Mouse (Mus musculus) MEL (cell line): ENCODE data around the gene Hoxd1. TPM values are rescaled to one million over a fixed set of nuclear protein-coding genes. Genes with fewer than 3 reads are reported as not detected.

Experiments
- DNase-seq: peaks from one replicate; pipeline ENCODE4 v3.0.0; 2011; ENCODE audit warnings: low read depth, low spot score
- H3K27ac ChIP-seq: 2 replicates; pipeline ENCODE4 v1.5.1; 2012; ENCODE audit warnings: low read depth, mild to moderate bottlenecking, control low read depth, low read length, moderate library complexity; ENCODE audit not compliant: control insufficient read depth
- H3K27me3 ChIP-seq, 2 experiments: fragments of 150-350 bp in 1 of 2; sonication (generic) in 1 of 2; 2 replicates each; pipeline ENCODE4 v1.6.1; 2012; ENCODE audit warnings: low read length in 2 of 2, mild to moderate bottlenecking in 2 of 2, improper control_type of control experiment in 1 of 2, moderate library complexity in 1 of 2; ENCODE audit not compliant: insufficient read depth in 2 of 2, control insufficient read depth in 1 of 2
- H3K36me3 ChIP-seq, 2 experiments: 2 replicates each; pipeline ENCODE4 v1.6.1; 2012 to 2014; ENCODE audit warnings: low read length in 2 of 2, improper control_type of control experiment in 1 of 2, inconsistent platforms in 1 of 2, mild to moderate bottlenecking in 1 of 2; ENCODE audit not compliant: insufficient read depth in 2 of 2, control insufficient read depth in 1 of 2
- H3K4me1 ChIP-seq, 2 experiments: fragments of 150-350 bp in 1 of 2; sonication (generic) in 1 of 2; 2 replicates each; pipeline ENCODE4 v1.6.1; 2012; ENCODE audit warnings: low read length in 2 of 2, improper control_type of control experiment in 1 of 2, mild to moderate bottlenecking in 1 of 2; ENCODE audit not compliant: insufficient read depth in 2 of 2, control insufficient read depth in 1 of 2
- H3K4me3 ChIP-seq, 2 experiments: fragments of 150-350 bp in 1 of 2; sonication (generic) in 1 of 2; 2 replicates each; pipeline ENCODE4 v1.5.1; 2012; ENCODE audit warnings: low read depth in 2 of 2, low read length in 2 of 2, mild to moderate bottlenecking in 2 of 2, moderate library complexity in 2 of 2, control low read depth in 1 of 2, improper control_type of control experiment in 1 of 2; ENCODE audit not compliant: control insufficient read depth in 1 of 2, insufficient read depth in 1 of 2
- H3K79me2 ChIP-seq: 2 replicates; pipeline ENCODE4 v1.6.1; 2012; ENCODE audit warnings: mild to moderate bottlenecking, low read length, moderate library complexity; ENCODE audit not compliant: control insufficient read depth, poor library complexity, insufficient read depth
- H3K9ac ChIP-seq: 2 replicates; pipeline ENCODE4 v1.6.1; 2012; ENCODE audit warnings: low read depth, mild to moderate bottlenecking, control low read depth, low read length, moderate library complexity; ENCODE audit not compliant: control insufficient read depth, poor library complexity, severe bottlenecking
- H3K9me3 ChIP-seq: fragments of 150-350 bp; sonication (generic); replicated peaks from 2 replicates; pipeline ENCODE4 v1.6.1; 2012; ENCODE audit warnings: mild to moderate bottlenecking, low read length, improper control_type of control experiment, moderate library complexity; ENCODE audit not compliant: insufficient read depth
- BHLHE40 ChIP-seq: IDR thresholded peaks from 2 replicates; pipeline ENCODE4 v1.6.1; 2012; ENCODE audit warnings: low read depth, mild to moderate bottlenecking, inconsistent platforms, low read length, improper control_type of control experiment, borderline replicate concordance
- CHD2 ChIP-seq: IDR thresholded peaks from 2 replicates; pipeline ENCODE4 v1.6.1; 2011; ENCODE audit warnings: low read length, improper control_type of control experiment
- CTCF ChIP-seq, 3 experiments: IDR thresholded peaks in 2 of 3; conservative IDR thresholded peaks in 1 of 3; 2 replicates each; pipeline ENCODE4 v1.5.1; 2011 to 2012; ENCODE audit warnings: low read length in 3 of 3, low read depth in 2 of 3, mild to moderate bottlenecking in 2 of 3, improper control_type of control experiment in 1 of 3, inconsistent platforms in 1 of 3, mixed read lengths in 1 of 3, moderate library complexity in 1 of 3; ENCODE audit not compliant: control insufficient read depth in 1 of 3, insufficient read depth in 1 of 3, poor library complexity in 1 of 3, severe bottlenecking in 1 of 3
- E2F4 ChIP-seq: IDR thresholded peaks from 2 replicates; pipeline ENCODE4 v1.6.1; 2011; ENCODE audit warnings: low read depth, low read length, improper control_type of control experiment, borderline replicate concordance
- ELF1 ChIP-seq: IDR thresholded peaks from 2 replicates; pipeline ENCODE4 v1.6.1; 2014; ENCODE audit warnings: low read depth, mild to moderate bottlenecking, inconsistent platforms, low read length, improper control_type of control experiment, moderate library complexity
- EP300 ChIP-seq, 2 experiments: IDR thresholded peaks; 2 replicates each; pipeline ENCODE4 v1.6.1; 2011; ENCODE audit warnings: improper control_type of control experiment in 2 of 2, low read length in 2 of 2, low read depth in 1 of 2, mild to moderate bottlenecking in 1 of 2
- ETS1 ChIP-seq: IDR thresholded peaks from 2 replicates; pipeline ENCODE4 v1.6.1; 2012; ENCODE audit warnings: low read depth, mild to moderate bottlenecking, inconsistent platforms, low read length, improper control_type of control experiment, moderate library complexity
- GATA1 ChIP-seq: IDR thresholded peaks from 2 replicates; pipeline ENCODE4 v1.6.1; 2011; ENCODE audit warnings: low read depth, low read length, improper control_type of control experiment
- JUND ChIP-seq: IDR thresholded peaks from 2 replicates; pipeline ENCODE4 v1.6.1; 2011; ENCODE audit warnings: low read depth, mild to moderate bottlenecking, improper control_type of control experiment, low read length
- MAZ ChIP-seq: IDR thresholded peaks from 2 replicates; pipeline ENCODE4 v1.6.1; 2012; ENCODE audit warnings: low read depth, mild to moderate bottlenecking, inconsistent platforms, low read length, improper control_type of control experiment
- MEF2A ChIP-seq: IDR thresholded peaks from 2 replicates; pipeline ENCODE4 v1.6.1; 2014; ENCODE audit warnings: low read depth, mild to moderate bottlenecking, inconsistent platforms, low read length, improper control_type of control experiment; ENCODE audit not compliant: poor library complexity, insufficient replicate concordance, severe bottlenecking; ENCODE audit errors: extremely low read depth
- MXI1 ChIP-seq: IDR thresholded peaks from 2 replicates; pipeline ENCODE4 v1.6.1; 2011; ENCODE audit warnings: mild to moderate bottlenecking, low read depth, low read length, improper control_type of control experiment
- MYB ChIP-seq: IDR thresholded peaks from 2 replicates; pipeline ENCODE4 v1.6.1; 2011; ENCODE audit warnings: mild to moderate bottlenecking, low read depth, low read length, improper control_type of control experiment
- NRF1 ChIP-seq: IDR thresholded peaks from 2 replicates; pipeline ENCODE4 v1.6.1; 2014; ENCODE audit warnings: low read depth, mild to moderate bottlenecking, inconsistent platforms, low read length, improper control_type of control experiment, moderate library complexity; ENCODE audit not compliant: poor library complexity, insufficient read depth, severe bottlenecking
- RAD21 ChIP-seq: IDR thresholded peaks from 2 replicates; pipeline ENCODE4 v1.6.1; 2011; ENCODE audit warnings: mild to moderate bottlenecking, low read depth, low read length, improper control_type of control experiment
- RCOR1 ChIP-seq: IDR thresholded peaks from 2 replicates; pipeline ENCODE4 v1.6.1; 2012; ENCODE audit warnings: low read depth, mild to moderate bottlenecking, inconsistent platforms, low read length, improper control_type of control experiment
- SIN3A ChIP-seq: IDR thresholded peaks from 2 replicates; pipeline ENCODE4 v1.6.1; 2012; ENCODE audit warnings: low read length, improper control_type of control experiment, inconsistent platforms
- SMC3 ChIP-seq: IDR thresholded peaks from 2 replicates; pipeline ENCODE4 v1.6.1; 2011; ENCODE audit warnings: low read depth, low read length, improper control_type of control experiment
- TAL1 ChIP-seq: IDR thresholded peaks from 2 replicates; pipeline ENCODE4 v1.6.1; 2012; ENCODE audit warnings: mild to moderate bottlenecking, inconsistent platforms, low read length, moderate library complexity, mixed read lengths
- TBP ChIP-seq: IDR thresholded peaks from 2 replicates; pipeline ENCODE4 v1.8.0; 2011; ENCODE audit warnings: low read depth, low read length, improper control_type of control experiment
- TCF12 ChIP-seq: IDR thresholded peaks from 2 replicates; pipeline ENCODE4 v1.6.1; 2014; ENCODE audit warnings: low read depth, mild to moderate bottlenecking, inconsistent platforms, low read length, improper control_type of control experiment, moderate library complexity
- USF2 ChIP-seq, 2 experiments: IDR thresholded peaks; 2 replicates each; pipeline ENCODE4 v1.6.1; 2011 to 2012; ENCODE audit warnings: improper control_type of control experiment in 2 of 2, low read length in 2 of 2, borderline replicate concordance in 1 of 2, inconsistent platforms in 1 of 2, low read depth in 1 of 2, mild to moderate bottlenecking in 1 of 2; ENCODE audit not compliant: insufficient read depth in 1 of 2
- polyA plus RNA-seq, 2 experiments: library from polyadenylated mRNA; stranded (reverse) in 1 of 2; unstranded in 1 of 2; fragments of >175 nt in 1 of 2; fragments of >200 nt in 1 of 2; gene quantifications; 2 replicates each; pipeline versions ENCODE4 v1.2.1 to v1.2.4; 2012; ENCODE audit warnings: low replicate concordance in 2 of 2, low read depth in 1 of 2; ENCODE audit not compliant: insufficient read length in 2 of 2, insufficient read depth in 1 of 2, missing spikeins in 1 of 2
- total RNA-seq: library from RNA; depleted of rRNA; stranded (reverse); fragments of 300-350 nt; gene quantifications from 2 replicates; pipeline ENCODE4 v1.2.3, GENCODE M21; 2012

The Hoxd1 gene
- total and polyA plus RNA-seq, 3 experiments = not detected

DNA sequence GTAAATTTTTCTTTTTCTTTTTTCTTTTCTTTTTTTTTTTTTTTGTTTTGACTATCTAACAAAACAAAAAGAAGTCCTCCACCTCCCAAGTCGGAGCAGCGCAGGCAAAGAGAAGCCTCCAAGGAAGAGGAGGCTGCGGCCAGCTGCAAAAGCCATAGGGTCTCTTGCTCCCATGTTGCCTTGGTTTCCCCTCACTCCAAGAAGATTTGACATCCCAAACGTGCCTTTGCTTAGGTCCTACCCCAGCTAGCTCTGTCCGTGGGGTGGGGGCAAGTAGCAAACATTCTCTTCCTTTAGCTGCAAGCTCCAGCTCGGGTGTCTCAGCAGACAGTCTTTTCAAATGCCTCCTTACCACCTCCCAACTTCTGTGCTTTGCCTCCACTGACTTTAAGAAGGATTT, 29.0 kb upstream of the Hoxd1 start:
- Histone ChIP-seq H3K4me1 (no peaks in the 10 kb centered on the region), H3K36me3 (no peaks in the 10 kb centered on the region), H3K79me2 (no peaks in the 10 kb centered on the region), H3K27ac (no peak overlapping the region), H3K9ac (no peak overlapping the region), H3K9me3 (no peaks in the 10 kb centered on the region), H3K27me3 (peaks cover 0 to 2% of the 10 kb centered on the region in 2 experiments; a peak in 2 of 4 replicates), H3K4me3 (no peak overlapping the region)
- DNase-seq = no peak
- TF ChIP-seq TCF12 (no peak), ELF1 (no peak), CTCF (IDR thresholded peaks at IDR 0.05 in 2 of 3, conservative IDR thresholded peaks at IDR 0.05 in 1 of 3; ENCODE audit: control insufficient read depth in 1 of 3, insufficient read depth in 1 of 3, low read depth in 2 of 3, low read length in 3 of 3, poor library complexity in 1 of 3, severe bottlenecking in 1 of 3) (no peak), MEF2A (no peak), GATA1 (no peak), MYB (no peak), TAL1 (no peak), MAZ (no peak)

DNA sequence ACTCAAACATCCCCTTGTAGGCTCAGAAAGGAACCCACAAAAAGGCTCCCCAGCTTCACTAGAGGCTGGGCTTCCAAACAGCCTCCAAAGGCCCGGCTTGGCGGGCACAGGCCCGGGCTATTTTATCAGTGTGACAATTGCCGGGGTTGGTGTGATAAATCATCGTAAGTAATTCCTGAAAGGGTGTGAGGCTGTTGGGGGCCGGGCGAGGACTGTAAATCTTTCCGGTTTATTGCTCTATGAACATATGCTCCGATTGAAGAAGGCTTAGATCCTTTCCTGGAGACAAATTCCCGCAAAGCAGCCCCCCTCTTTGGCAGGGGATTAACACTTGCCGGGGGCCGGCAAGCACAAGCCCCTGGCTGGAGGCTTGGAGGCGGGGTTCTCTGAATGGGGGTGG, 28.3 kb upstream of the Hoxd1 start:
- Histone ChIP-seq H3K36me3 (no peaks in the 10 kb centered on the region), H3K4me1 (no peaks in the 10 kb centered on the region), H3K79me2 (no peaks in the 10 kb centered on the region), H3K9me3 (no peaks in the 10 kb centered on the region), H3K9ac (no peak overlapping the region), H3K27ac (no peak overlapping the region), H3K27me3 (peaks cover 0 to 2% of the 10 kb centered on the region in 2 experiments; a peak in 2 of 4 replicates), H3K4me3 (no peak overlapping the region)
- no peak for DNase-seq
- TF ChIP-seq ELF1 (no peak), NRF1 (no peak), RCOR1 (no peak), E2F4 (no peak), EP300 (IDR thresholded peaks at IDR 0.05; ENCODE audit: low read depth in 1 of 2, low read length in 2 of 2) (no peak), MXI1 (no peak), USF2 (IDR thresholded peaks at IDR 0.05; ENCODE audit: borderline replicate concordance in 1 of 2, insufficient read depth in 1 of 2, low read depth in 1 of 2, low read length in 2 of 2) (no peak), JUND (no peak), TBP (no peak), MEF2A (no peak), ETS1 (no peak), TCF12 (no peak), SMC3 (no peak), RAD21 (no peak), BHLHE40 (no peak), SIN3A (no peak), MAZ (no peak), CHD2 (no peak)
